Mouse (Mus musculus) hindbrain, embryonic 12.5 days (tissue): Measurements from ENCODE around the gene Psmf1. TPM values are rescaled to one million over a fixed set of nuclear protein-coding genes. Genes with fewer than 3 reads are reported as not detected.

Experiments used
- ATAC-seq: fragments of 200-750 bp; cut with Nextera tagmentation; 2 replicates; pipeline ENCODE4 v1.8.0; 2017; ENCODE audit warnings: moderate TSS enrichment; ENCODE audit not compliant: low FRiP score
- H3K27ac ChIP-seq: fragments of 300-500 bp; sonication (generic); 2 replicates; pipeline ENCODE4 v1.5.1; 2016; ENCODE audit warnings: mild to moderate bottlenecking
- H3K27me3 ChIP-seq: fragments of 300-500 bp; sonication (generic); 2 replicates; pipeline ENCODE4 v1.6.1; 2016; ENCODE audit warnings: mild to moderate bottlenecking
- H3K36me3 ChIP-seq: fragments of 300-500 bp; sonication (generic); 2 replicates; pipeline ENCODE4 v1.6.1; 2016; ENCODE audit warnings: mild to moderate bottlenecking
- H3K4me1 ChIP-seq: fragments of 300-500 bp; sonication (generic); 2 replicates; pipeline ENCODE4 v1.6.1; 2016
- H3K4me2 ChIP-seq: fragments of 300-500 bp; sonication (generic); replicated peaks from 2 replicates; pipeline ENCODE4 v1.6.1; 2016; ENCODE audit warnings: mild to moderate bottlenecking
- H3K4me3 ChIP-seq: fragments of 300-500 bp; sonication (generic); 2 replicates; pipeline ENCODE4 v1.5.1; 2016; ENCODE audit warnings: mild to moderate bottlenecking
- H3K9ac ChIP-seq: fragments of 300-500 bp; sonication (generic); 2 replicates; pipeline ENCODE4 v1.6.1; 2016; ENCODE audit warnings: mild to moderate bottlenecking, moderate library complexity
- H3K9me3 ChIP-seq: fragments of 300-500 bp; sonication (generic); replicated peaks from 2 replicates; pipeline ENCODE4 v1.6.1; 2016; ENCODE audit warnings: mild to moderate bottlenecking
- WGBS: fragments of 180-500 bp; shearing (Covaris S2); methylation state at CpG from one replicate; pipeline ENCODE4 v1.1.7; 2016; 5-methylcytosine and 5-hydroxymethylcytosine counted together
- polyA plus RNA-seq: library from polyadenylated mRNA; unstranded; fragments of >200 nt; fragmentation: Nextera tagmentation; extraction: Ambion mirVana; gene quantifications from 2 replicates; pipeline ENCODE4 v1.2.1, GENCODE M21; 2016

The Psmf1 gene
- polyA plus RNA-seq, 1 experiment from 2014 or later = 45.2 TPM

DNA sequence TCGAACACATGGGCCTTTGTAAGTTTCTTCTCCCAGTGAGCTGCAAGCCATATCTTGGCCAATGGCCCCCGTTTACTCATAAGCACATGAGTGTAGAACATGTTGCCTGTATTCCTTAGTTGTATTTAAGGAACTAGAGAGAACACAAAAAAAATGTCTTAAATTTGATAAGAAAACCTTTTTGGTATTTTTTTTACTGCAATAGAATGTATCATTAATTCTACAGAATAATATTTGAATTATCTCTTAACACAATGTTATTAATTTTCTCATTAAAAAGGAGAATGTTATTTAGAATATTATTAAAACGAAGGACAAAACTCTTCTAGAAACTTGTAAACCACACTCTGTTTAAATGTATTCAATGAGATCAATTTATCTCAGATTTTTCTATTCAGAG, 75.6 kb downstream of the Psmf1 start, which contains the start of gene Rad21l:
Gene Rad21l, minus strand, starts transcription at position 101 of the 400 bp plus-strand sequence.
- Histone ChIP-seq H3K4me3 (no peak within 1 kb of the TSS), H3K36me3 (no peaks in the 10 kb centered on the region), H3K9me3 (0 out of 2 replicates have a peak, but pooled peaks cover 4% of the 10 kb centered on the region), H3K27me3 (peaks cover 12% of the 10 kb centered on the region), H3K27ac (no peak within 1 kb of the TSS), H3K9ac (no peak within 1 kb of the TSS), H3K4me2 (no peak within 1 kb of the TSS), H3K4me1 (0 out of 2 replicates have a peak, but pooled peaks cover 2% of the 10 kb centered on the region)
- WGBS = 81% methylated on average over 3 of the region's 3 CpGs
- ATAC-seq = no peak

Other genes starting within 250 kb of the Psmf1 start
- gene Fkbp1a, start 201.7 kb downstream of the Psmf1 start, polyA plus RNA-seq = 534 and 556 TPM in 2 replicates
- 0.22 and 0.50 TPM in 2 replicates for gene Sdcbp2, start 171.6 kb downstream of the Psmf1 start, polyA plus RNA-seq
- 7.9 and 8.1 TPM in 2 replicates for gene Snph, start 111.6 kb downstream of the Psmf1 start, polyA plus RNA-seq
- not detected in 2 replicates for gene Rad21l, start 75.7 kb downstream of the Psmf1 start, polyA plus RNA-seq
- 9.7 and 10.3 TPM in 2 replicates for gene Tmem74b, start 42.2 kb downstream of the Psmf1 start, polyA plus RNA-seq
- gene Rspo4, start 98.7 kb upstream of the Psmf1 start, polyA plus RNA-seq = 0.40 and 0.48 TPM in 2 replicates
- 0.14 and 0.20 TPM in 2 replicates for gene Angpt4, start 167.0 kb upstream of the Psmf1 start, polyA plus RNA-seq
- 78.6 and 86.0 TPM in 2 replicates for gene Fam110a, start 236.0 kb upstream of the Psmf1 start, polyA plus RNA-seq